Mouse (Mus musculus) gastrocnemius, adult 8-10 months (tissue): ENCODE data around the gene Mast4. TPM values are rescaled to one million over a fixed set of nuclear protein-coding genes. Genes with fewer than 3 reads are reported as not detected.

Experiments
- DNase-seq, 2 experiments: peaks; one replicate each; pipeline ENCODE4 v3.0.0; 2022; ENCODE audit warnings: low spot score in 2 of 2
- total RNA-seq, 4 experiments: library from RNA; stranded (reverse); gene quantifications; 2 replicates each; pipeline ENCODE4 v1.2.4; 2022

Gene Mast4
- total RNA-seq, 4 experiments from 2014 or later: 39.8 to 69.8 (median 49.5) TPM

DNA sequence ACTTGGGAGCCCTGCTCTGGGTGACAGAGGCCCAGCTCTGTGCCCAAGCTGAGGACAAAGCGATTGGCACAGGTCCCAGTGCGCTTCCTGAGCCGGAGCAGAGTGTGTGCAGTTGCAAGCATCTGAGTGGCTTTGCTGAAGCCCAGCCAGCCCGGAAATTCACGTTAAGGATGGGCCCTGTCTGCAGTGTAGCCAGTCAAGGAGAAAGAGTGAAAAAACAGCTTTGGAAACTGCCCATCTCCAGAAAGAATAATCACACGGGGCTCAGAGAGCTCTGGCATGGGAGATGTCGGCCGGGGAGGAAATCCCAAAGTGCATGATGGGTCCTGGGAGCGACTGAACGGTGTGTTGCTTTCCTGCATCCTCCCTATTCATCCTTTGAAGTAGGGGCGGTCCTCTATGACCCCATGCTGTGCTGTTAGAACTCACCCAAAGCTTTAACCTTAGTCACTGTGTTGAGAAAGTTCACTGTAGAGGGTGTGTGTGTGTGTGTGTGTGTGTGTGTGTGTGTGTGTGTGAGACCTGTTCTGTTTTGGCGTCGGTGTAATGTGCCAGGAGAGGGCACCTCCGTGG is 635.5 kb downstream of the Mast4 start:
- peak in 1 of 2 experiments; percentile 5 for DNase-seq

DNA sequence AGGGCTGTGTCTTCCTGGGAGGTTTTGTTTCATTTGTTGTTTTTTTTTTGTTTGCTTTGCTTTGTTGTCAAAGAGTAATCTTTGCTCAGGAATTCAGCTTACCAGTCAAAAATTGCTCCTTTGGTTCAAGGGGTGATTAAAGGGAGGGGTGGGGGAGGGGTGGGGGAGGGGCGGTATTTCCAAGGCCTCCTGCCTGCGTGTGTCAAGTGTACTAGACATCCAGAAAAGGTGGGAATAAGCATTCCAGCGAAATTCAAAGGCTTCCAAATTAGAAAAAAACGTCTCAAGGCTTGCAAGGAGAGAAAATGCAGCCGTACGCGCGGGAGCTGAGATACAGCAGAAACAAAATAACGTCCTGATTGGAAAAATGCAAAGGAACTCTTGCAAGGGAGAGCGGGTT is 636.0 kb downstream of the Mast4 start:
- no peak for DNase-seq

DNA sequence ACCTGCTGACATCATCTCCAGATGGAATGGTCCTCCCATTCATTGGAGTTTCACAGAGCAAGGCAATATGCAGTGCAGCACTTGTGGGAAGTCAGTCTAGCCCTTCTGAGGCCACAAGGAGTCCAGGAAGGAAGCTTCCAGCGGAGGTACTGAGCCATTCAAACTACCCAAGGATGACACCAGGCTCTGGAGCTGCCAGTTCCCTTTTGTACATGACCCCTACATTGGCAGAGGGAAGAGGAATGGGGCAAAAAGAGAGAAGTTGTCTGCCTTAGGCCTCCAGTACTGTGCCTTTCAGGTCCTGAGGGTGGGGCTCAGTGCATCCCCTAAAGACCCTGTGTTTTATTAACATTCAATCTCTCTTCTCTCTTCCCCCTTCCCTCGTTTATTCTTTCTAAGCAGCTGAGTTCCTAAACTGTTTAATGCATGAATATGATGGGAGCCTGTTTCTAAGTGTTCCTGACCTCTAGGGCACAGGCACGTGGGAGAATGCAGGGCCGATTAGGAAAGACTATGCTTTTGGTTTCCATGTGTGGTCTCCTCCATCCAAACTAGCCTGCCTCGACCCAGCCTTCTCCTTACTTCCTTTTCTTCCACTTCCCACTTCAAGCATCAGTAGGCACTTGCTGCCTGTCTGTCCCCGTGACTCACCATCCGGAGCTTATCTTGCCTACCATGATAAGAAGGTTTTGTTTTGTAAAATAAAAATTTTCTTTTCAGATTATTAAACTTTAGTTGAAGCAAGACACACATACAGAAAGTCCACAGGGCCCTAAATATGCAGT is 639.0 kb downstream of the Mast4 start:
- DNase-seq: no peak

DNA sequence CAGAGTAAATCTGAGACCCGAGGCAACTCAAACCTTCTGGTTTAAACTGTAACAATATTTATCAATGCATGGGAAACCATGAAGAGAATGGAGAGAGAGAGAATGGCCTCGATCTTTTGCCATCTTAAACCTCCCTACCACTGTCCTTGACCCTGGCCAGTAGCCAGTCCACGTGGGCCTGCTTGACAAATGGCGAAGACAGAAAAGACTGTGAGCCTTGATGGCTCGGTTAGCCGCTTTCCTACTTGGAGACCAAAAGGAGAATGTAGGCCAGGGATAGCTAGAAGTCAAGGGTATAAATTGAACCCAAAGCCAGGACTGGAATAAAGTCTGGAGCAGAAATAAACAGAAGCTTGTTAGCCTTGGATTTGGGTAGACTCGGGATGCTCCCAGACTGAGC is 640.1 kb downstream of the Mast4 start:
- no peak for DNase-seq

DNA sequence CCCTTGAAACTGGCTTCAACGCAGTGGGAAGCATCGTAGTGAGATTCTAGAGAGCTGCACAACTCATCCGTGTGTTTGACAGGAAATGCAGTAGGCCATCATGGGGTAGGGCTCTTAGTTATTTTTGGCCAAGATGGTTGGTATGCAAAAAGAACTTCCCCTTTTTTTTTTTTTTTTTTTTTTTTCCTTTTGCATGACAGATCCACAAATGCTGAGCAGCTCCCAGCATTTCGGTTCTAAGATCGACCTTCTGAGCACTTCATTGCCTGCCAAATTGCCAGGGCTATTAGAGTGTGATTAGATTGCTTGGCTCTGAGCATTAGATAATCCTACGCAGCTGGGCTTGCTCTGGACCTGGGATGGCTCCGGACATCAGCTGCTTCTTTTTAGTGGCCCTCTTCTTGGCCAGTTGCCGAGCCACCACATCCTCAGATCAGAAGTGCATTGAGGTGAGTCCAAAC is 640.9 kb downstream of the Mast4 start, which contains the start of gene Cd180:
TSS of gene Cd180 (plus strand) at position 218 of the 461 bp plus-strand sequence.
- DNase-seq: peak in 1 of 2 experiments; percentile 11

DNA sequence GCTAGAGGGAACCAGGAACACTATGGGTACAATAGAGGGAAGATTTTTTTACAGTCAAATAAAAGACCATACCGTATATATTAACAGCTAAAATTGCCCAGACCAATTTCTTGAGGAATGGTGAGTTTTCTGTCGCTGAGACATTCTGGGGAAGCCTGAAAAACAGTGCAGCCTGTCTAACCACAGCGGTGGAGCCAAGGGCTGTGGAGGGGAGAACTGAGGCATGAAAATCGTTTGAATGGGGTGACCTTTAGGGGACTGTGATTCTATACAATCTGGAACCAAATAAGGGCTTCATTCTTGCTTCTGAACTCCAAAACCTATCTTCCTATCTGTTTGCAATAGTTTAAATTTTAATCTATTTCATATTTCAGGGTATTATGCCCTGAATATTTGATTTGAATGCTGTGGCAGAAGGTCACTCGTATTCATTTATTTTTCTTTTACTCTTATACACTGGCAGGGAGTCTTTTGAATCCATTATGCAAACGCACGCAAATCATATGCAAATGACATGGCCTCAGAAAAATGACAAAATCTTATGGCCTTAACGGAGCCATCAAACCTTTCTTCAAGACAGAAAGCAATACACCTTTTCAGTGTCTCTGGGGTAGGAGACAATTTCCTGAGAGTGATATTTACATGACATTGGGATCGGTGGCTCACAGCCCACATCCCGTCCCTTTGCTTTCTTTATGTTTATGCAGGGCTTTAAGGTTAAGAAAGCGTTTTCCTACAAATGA is 642.7 kb downstream of the Mast4 start:
- DNase-seq: no peak

DNA sequence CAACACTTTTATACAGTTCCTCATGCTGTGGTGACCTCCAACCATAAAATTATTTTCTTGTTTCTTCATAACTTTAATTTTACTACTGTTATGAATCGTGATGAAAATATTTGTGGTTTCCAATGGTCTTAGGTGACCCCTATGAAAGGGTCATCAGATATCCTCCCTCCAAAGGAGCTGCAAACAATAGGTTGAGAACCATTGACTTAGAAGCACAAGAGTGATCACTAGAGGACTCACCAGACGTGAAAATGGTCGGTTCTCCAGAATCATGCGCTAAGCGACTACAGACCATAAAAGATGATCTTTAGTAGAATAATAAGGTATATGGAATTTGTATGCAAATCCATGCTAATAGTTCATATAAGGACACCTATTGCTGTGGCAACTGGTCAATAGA is 644.1 kb downstream of the Mast4 start:
- DNase-seq: no peak

DNA sequence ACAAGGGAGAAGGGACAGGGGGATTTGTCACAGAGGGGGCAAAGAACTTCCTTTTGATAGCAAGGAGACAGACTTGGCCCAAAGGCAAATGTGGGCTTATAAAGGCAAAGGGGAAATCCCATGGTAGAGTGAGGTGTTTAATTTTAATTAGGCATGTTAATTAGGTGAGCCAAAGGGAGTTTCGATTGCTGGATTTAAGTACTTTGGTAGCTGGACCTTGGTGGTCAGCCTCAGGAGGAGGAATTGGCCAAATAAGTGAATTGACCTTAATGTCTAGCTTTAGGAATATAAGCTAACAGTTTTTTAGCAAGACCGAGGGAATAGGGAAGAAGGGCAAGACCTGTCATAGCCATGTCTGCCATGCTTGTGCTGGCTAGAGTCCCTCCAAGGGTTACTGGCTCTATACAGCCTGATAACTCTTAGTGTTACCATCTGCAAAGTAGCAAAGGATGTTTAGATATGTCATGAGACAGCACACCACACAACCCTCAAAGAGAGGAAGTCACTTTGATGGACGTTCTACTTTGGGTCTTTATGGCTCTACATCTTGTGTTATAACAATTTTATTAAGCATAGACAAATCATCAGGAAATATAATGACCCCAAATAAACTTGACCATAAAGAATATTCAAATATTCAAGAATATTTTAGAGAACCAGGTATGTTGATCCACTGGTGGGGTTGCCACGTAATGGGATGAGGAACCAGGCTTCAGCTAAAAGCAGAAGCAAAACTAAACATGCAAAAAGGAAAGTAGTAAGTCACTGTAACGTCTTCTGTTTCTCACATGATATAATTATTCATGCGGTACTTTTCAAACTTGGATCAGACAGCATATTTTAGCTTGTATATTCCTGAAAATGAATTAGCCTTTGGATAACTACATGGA is 644.9 kb downstream of the Mast4 start:
- no peak for DNase-seq

DNA sequence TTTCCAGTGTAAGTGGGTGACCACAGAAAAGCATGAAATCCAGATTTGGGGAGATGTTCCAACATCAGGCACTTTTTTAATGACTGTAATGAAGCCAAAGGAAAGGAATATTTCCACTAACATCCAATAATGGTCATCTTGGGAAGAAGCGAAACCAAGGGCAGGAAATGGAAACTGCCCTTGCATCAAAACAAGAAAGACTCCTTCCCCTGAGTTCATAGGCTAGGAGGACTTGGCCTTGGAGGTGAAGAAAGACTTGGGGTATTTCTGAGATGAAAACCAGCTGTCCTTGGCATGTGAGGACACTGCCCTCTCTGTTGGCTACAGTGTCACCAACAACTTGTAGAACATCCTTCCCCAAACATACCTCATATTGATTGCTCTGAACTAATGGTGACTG is 646.2 kb downstream of the Mast4 start:
- no peak for DNase-seq

DNA sequence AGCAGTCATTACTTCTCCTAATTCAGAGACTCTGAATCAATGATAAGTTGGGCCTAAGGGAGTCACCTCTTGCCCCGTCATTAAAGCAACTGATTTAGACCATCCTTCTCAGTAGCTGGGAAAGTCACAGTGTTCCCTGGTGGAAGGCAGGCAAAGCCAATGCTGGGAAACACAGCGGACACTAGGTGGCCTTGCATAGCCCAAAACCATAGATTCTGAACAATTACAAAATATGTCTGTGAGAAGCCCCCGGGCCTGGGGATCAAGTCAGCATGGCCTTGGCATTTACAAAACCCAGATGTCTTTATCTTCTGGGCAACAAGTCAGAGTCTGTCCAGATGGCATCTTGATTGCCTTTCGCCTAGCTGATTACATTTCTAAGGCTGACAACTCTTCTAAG is 649.4 kb downstream of the Mast4 start:
- no peak for DNase-seq
